Mouse (Mus musculus): ENCODE data around the gene Nphp4.
"Not testable (repeated sequence)": the region's sequence is repeated elsewhere in the genome, so short reads cannot be mapped to it uniquely, and the experiment has no call there.

The Nphp4 gene

DNA sequence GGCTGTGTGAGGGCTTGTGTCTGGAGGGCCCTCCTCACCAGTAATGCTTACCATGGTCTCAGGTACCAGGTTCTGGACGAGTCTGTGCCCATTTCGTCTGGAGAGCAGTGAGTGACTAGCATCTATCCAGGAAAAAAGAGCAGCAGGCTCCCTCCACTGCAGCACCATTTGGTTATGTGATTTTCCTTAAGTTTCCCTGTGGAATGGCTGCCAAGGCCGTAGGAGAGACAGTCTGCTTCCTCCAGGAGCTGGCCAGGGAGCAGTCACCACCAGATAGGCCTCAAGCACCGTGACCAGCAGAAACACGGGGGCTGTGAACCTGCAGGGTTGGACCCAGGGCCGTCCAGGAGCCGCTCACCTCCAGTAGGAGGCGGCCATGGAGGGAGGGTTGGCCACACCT, 3.9 kb downstream of the Nphp4 start:
- DNase-seq, result no peak

DNA sequence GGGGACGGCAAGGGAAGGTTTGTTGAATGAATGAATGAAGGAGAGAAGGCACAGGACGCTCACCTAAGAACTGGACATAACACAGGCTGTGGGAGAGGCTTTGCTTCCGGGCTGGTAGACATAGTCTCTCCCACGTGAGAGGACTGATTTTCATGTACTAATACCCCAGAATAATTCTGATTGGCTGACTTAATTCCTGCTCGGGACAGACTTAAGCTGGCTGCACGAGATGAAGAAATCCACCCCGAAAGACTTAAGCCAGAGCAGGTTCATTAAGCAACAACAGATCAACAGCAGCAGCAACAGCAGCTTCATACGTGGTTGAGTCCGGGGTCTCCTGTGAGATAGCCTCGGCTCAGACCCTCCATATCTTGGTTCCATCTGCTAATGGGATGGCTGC, 11.5 kb downstream of the Nphp4 start:
- no peak for DNase-seq

DNA sequence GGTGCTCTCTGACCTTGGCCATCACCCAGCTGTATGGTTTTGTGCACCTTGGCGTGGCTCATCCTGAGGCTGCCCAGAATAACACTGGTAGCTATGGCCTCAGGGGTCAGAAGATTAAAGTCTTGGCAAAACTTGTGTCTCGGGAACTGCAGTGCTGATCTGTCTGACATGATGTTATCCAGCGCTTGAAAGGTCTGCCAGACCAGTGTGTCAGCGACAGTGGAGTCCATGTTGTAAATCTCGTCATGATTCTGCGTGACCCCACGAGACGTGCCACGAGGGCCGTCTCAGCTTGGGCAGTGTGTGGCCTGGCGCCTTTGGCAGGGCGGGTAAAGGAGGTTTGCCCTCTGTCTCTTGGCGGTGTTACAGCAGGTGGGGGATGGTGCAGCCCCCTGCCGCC, 13.8 kb downstream of the Nphp4 start:
- no peak for DNase-seq

DNA sequence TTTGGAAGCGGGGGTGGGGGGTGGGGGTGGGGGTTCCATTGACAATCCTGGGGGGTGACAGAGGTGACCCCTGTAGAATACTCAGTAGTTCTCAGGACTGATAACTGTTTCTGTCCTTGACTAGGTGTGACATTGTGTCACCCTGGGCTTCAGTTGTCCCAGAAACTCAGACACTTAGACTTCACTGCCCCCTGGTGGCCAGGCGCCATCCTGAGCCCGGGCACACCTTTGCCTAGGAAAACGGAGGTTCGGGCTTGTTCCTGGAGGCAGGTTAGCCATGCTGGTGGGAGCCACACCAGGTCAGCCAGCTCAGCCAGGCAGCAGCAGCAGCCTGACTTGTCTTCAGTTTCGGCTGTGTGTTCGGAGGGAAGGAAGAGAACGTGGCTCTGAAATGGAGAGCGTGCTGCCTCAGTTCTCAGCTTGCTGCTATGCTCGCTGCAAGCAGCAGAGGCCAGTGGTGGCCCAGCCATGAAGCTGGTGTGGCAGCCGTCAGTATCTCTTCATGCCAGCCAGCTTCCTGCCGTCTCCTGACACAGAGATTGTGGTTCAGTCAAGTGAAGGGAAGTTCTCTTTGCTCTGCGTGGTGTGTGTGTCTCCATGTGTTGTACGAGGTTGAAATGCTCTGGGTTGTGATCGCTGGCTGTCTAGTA, 14.9 kb downstream of the Nphp4 start:
- DNase-seq, result peak; percentile 79

DNA sequence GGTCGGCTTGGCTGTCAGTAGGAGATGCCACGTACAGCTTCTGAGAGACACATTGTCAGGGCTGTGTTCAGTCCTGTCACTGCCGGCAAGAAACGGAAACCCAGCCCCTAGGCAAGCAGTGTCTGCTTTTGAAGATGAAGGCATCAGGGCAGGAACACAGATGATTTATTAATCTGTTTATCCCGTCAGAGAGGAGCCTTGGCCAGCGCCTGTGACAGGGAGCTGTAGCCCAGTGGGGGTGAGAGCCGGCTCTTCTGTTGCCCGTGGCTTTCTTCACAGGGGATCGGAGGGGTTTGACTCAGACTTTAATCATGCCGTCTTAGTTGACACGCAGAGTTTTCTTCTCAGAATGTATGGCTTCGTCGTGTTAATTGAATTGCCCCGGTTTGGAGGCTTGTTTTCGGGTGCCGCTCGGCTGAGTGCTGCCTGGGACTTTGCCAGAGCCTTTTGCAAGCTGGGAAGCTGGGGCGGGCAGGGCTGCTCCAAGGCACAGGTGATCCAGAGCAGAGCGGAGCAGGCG, 17.9 kb downstream of the Nphp4 start:
- peak; percentile 48 for DNase-seq

DNA sequence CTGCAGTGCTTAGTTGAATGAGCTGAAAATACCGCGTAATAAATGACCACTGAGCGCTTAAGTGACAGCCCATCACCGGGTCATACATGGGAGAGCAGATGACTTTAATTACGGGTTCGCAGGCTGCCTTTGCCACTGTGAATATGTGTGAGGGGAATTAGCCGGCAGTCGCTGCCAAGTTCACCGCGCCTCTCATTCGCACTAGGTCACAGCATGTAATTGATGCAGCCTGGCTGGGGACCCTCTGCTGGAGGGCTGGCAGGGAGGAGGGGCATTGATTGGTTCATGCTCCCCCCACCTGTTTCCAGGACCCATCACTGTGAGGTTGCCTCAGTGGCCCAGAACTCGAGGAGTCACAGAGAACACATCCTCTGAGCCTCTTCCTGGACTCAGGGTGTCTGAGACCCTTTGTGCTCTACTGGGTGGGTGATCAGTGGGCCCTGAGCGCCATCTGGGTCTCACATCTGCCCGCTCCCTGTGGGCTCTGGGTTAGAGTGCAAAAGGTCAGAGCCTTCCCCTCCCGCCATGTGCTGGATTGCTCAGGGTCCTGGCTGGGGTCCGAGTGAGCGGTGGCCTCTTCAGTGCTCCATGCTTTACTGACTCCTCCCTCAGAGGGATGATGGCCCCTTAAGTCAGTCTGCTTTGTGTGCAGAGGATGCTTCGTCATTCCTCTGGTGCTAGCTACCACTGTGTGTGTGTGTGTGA, 35.9 kb downstream of the Nphp4 start:
- no peak for DNase-seq

DNA sequence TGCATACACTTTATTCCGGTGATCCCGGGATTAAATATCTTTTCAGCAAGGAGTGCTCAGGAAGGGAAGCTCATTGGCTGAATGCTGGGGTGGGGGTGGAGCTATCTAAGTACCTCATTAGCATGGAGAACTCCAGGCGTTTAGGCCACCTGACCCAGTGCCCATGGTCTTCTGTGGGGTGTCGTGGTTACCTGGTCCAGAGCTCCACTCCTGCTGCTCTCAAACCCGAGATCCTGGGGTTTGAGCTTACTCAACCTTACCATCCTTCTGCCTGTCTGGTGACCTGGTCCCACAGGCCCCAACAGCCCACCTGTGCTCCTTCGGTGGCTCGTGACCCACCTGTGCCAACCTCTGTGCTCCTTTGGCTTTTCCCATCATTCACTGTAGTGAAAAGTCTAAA, 38.4 kb downstream of the Nphp4 start:
- DNase-seq, result no peak

DNA sequence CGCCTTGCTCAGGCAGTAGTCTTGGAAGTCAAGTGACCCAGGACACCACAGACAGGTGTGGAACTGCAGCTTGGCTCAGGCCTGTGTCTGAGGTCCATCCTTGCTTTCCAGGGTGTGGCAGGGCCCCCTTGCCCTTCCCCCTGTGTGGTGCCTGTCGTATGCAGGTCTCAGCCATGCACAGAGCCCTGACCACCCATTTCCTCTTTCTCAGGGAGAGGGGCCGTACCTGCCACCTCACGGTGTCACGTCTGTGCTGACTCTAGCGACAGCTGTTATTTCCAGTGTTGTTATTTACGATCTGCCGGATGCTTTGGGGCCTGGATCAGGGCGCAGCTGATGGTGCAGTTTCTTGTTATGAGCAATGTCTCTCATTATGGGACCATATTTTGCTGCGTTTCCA, 42.6 kb downstream of the Nphp4 start:
- DNase-seq, result no peak

DNA sequence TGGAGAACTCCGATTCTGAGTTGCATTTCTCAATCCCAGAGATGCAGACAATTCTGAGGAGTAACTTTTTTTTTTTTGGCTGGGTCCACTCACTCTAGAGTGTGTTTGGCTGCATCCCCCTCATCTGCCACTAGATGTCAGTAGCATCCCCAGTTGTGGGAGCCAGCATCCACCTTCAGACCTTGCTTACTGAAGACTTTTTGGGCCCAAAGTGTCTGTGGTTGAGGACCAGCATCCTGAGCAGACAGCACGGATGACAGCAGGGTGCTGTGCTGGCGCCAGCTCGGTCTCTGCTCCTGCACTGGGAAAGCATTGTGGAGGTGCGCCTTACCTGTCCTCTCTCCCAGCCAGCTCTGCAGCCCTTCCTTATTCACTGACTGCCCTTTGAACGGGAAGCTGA, 43.6 kb downstream of the Nphp4 start:
- peak; percentile 88 for DNase-seq

DNA sequence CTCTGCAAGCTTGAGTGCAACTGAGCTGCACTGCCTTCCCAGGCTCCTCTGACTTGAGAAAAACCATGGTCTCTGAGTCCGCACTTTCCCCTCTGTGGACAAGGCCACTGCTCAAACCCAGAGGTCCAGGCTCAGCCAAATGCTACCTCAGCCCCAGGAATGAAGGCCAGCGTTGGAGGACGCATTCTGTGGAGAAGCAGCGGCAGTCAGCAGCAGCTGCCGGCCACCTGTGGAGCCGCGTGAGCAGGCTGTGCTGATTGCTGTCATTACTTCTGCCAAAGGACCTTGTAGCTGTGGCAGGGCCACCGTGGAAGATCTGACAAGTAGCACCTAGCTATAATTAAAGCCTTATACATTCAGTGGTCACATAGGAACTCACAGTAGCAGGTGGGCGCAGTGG, 56.4 kb downstream of the Nphp4 start:
- DNase-seq, result no peak

DNA sequence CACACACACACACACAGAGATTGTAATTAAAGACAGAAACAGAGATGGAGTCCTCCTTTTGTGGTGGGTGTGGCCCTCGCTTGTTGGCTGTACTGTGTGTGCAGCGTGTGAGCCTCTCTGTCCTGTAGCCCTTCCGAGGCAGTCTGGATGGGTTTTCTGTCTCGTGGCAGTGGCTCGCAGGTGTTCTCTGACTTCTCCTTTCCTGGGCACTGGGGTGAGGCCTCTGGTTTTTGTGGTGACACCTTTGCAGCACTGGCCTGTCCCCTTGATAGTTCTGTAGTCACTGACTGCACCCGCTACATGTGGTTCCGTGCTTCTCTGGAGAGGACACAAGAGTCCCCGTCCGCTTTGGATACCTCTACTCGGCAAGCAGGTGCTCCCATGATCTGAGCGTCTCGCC, 63.2 kb downstream of the Nphp4 start:
- no peak for DNase-seq

DNA sequence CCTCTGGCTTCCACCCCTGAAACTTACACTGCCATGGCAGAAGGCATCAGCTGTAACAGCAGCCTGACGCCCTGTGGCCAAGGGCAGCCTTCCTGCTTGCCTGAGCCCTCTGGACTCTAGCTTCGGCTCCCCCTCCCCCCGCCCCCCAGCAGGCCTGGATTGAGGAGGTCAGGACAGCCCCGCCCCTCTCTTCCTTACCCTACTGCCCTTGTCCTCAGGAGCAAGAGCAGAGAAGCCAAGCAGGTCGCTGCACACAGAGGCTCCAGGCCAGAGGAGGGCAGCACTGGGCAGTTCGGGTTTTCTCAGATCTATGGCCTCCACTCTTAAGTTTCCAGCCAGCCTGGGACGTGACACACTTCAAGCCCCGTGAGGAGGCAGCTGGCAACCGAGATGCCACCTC, 64.7 kb downstream of the Nphp4 start:
- no peak for DNase-seq

DNA sequence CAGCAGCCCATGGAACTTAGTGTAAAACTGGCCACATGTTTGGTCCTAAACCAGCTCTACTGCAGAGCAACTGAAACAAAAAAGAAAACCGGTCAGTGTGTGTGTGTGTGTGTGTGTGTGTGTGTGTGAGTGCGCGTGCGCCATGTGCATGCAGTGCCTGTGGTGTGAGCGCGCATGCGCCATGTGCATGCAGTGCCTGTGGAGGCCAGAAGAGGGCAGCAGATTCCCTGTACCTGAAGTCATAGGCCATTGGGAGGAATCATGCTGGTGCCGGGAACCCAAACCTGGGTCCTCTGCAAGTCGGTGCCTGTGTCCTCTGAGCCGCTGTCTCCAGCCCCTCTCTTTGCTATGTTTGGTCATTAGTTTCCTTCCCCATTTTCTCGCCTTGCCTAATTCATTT, 65.9 kb downstream of the Nphp4 start:
- no peak for DNase-seq

DNA sequence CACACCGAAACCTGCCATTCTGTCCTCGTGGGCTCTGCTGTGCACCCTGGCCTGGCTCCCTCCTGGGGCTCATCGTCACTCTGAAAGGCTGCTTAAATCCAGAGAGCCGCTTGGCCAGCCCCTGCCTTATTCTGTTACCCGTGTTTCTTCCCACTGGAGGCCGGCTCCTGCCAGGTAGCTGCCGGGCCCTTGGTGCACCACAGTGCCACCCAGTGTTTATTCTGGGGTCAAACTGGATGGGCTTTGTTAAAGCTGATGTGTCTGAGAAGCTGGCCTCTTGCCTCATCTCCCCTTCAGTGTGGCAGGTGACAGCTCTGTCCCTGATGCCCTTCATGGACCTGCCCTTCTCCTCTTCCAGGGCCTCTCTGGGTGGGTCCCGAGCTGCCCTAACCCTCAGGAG, 70.0 kb downstream of the Nphp4 start:
- no peak for DNase-seq

DNA sequence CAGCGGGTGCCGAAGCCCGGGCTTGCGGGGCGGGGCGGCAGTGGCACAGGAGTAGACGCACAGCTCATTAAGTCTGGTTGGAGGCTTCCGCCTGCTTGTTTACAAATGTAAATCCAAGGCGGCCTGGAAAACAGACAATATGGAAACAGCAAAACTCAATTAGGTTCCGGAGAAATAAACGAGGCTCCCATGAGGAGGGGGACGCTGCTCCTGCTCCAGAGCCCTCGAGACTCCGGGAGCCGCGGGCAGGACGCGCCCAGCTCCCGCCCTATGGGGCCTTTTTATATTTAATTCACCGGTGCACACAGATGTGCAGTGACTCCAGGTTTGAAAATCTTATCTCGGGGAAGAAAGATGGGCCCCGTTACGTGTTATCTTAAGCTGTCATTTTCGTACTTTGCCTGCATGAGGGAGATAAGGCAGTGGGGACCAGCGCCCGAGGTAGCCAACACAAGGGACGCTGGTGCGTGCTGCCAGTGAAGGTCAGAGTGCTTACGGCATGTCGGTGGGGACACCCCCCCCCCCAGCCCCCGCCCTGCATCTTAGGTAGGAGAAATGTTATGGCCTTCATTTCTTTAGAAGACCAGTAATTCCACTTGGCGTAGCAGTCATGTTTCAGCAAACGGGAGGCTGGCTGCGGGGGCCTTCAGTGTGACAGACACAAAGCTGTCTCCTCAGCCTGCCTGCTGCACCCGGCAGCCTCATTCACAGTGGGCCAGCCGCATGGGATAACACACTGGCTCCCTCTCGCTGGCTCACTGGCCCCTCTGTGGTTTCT, 71.6 kb downstream of the Nphp4 start:
- no peak for DNase-seq

DNA sequence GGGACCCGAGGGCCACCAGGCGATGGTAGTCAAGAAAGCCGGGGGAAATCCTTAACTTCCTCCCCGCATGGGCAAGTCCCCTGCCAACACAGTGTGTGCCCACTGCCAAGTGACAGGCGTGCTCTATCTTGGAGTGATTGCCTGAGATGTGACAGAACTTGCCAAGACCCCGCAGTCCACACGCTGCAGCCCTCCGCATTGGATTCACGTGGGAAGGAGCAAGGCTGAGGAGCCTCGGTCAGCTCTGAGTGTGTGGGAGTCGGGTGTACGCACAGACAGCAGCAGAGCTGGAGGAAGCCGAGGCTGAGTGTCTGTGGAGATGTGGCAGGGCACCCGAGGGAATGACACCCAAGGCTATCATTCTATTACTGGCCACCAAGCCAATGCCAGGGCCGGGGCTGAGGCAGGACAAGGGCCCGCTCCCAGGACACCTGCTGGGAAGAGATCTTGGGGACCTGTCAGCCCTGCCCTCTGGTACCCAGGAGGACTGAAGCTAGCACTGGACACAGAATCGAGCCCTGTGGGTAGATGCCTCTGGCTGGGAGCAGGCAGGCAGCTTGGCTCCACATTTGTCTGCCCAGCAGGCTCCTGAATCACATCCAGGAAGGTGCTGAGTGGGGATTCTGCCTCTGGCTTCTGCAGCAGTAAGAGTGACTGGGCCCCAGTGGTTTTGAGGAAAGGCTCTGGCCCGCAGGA, 73.1 kb downstream of the Nphp4 start:
- no peak for DNase-seq

DNA sequence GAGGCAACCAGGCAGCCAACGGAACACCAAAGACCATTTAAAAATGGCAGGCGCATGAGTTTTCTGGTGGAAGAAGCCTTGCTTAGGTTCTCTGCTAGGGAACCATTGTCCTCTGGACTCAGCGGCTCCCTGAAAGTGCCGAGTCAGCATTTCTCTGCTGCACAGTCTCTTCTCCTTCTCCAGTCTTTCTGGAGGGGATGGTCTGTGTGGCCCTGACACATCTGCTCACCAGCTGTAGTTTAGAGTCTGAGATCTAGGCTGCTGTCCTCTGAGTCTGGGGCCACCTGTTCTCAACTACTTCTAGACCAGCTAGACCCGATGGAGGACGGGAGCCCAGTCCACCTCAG, 73.7 kb downstream of the Nphp4 start:
- no peak for DNase-seq

DNA sequence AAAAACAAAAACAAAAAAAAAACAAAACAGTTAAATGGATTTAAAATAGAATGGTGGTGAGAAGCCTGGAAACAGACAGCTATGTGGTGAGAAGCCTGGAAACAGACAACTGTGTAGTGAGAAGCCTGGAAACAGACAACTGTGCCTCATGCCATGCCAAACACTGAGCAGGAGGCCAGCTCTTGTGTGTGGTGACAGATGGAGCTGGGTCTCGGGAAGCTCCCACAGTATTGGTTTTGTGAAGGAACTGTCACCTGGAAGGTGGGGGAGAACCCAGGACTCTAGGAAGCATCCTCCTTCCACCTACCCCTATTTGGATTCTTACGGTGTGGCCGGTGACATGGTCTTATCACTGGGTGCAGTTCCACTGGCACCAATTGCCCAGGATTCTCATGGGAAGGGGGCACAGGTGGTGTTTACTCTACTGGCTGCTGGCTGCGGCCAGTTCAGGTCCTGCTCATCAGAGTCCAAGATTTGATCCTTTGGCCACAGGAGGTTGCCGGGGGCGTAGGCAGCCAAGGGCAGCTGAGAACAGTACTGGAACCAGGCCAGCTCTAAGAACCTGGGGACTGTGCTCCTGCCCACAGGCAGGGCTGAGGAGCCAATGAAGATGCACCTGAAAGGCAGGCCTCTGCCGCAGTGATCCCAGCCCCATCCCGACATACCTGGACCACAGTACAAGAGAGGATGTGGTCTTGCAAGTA, 77.2 kb downstream of the Nphp4 start:
- peak; percentile 53 for DNase-seq

DNA sequence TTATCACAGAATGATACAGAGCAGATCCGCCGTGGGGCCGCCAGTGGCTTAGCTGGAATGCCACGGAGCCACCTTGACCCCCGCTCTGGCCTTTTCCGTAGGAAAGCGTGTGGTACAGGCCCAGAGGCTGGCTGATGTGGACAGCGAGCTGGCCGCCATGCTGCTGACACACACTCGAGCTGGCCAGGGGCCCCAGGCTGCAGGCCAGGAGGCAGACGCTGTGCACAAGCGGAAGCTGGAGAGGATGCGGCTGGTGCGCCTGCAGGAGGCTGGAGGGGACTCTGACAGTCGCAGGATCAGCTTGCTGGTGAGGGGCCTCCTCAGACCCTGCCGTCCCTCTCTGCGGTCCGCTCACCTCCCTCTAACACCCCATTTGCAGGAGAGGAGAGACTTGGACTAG, 77.9 kb downstream of the Nphp4 start:
- no peak for DNase-seq

DNA sequence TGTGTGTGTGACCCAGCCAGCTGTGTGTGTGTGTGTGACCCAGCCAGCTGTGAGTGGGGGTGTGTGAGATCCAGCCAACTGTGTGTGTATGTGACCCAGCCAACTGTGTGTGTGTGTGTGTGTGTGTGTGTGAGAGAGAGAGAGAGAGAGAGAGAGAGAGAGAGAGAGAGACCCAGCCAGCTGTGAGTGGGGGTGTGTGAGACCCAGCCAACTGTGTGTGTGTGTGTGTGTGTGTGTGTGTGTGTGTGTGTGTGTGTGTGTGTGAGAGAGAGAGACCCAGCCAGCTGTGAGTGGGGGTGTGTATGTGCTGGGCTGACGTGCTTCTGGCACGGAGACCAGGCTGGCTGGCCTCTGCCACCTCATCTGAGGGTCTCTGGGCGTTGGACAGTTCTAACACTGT, 79.3 kb downstream of the Nphp4 start:
- not testable (repeated sequence) for DNase-seq

DNA sequence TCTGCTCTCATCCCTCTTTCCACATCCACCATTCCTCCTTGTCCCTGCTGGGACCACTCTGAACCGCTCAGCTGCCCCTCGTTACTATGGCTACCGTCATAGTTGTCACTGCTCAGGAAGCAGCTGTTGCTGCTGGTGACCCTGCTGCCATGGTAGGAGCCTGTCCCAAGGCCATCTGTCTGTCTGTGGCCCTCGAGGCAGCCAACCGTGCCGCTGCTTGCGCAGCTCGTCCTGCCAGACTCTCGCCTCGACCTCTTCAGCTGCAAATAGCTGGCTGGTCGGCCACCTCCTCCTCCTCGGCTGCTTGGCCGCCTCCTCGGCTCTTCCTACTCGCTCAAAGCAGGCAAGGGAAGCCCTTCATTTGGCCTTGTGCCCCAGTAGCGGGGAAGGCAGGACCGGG, 81.7 kb downstream of the Nphp4 start:
- no peak for DNase-seq

DNA sequence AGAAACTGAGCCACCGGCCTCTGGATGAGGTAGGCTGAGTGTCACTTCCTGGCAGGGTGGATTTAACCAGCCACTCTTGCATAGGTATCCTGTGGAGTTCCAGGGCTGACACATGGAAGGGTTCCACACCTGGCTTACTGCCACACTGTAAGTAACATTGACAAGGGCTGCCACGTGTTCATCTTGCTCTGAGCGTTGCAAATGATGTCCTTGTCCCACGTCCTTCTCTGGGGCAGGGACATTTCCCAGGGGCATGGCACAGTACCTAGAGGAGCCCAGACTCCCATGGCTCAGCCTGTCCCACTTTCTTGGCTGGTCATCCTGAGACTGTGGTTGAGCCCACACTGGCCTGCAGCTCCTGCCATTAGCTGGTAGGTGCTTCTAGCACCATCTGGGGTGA, 91.5 kb downstream of the Nphp4 start:
- no peak for DNase-seq
